Mouse (Mus musculus) heart, postnatal 0 days (tissue): Measurements from ENCODE around the gene Terb1. TPM values are rescaled to one million over a fixed set of nuclear protein-coding genes. Genes with fewer than 3 reads are reported as not detected.

Experiments
- ATAC-seq: fragments of 200-750 bp; cut with Nextera tagmentation; 2 replicates; pipeline ENCODE4 v1.8.0; 2017; ENCODE audit warnings: low read depth, moderate number of reproducible peaks, moderate library complexity; ENCODE audit not compliant: insufficient read depth
- DNase-seq: peaks from one replicate; pipeline ENCODE4 v3.0.0-alpha.2; 2016; ENCODE audit warnings: low spot score
- H3K27ac ChIP-seq: fragments of 300-500 bp; sonication (generic); 2 replicates; pipeline ENCODE4 v1.5.1; 2014; ENCODE audit warnings: low read depth, mild to moderate bottlenecking
- H3K27me3 ChIP-seq: fragments of 300-500 bp; sonication (generic); 2 replicates; pipeline ENCODE4 v1.6.1; 2014; ENCODE audit warnings: low read length, mixed read lengths; ENCODE audit not compliant: control insufficient read depth, insufficient read depth
- H3K36me3 ChIP-seq: fragments of 300-500 bp; sonication (generic); replicated peaks from 2 replicates; pipeline ENCODE4 v1.6.1; 2014; ENCODE audit warnings: low read length, mixed read lengths; ENCODE audit not compliant: control insufficient read depth, insufficient read depth
- H3K4me1 ChIP-seq: fragments of 300-500 bp; sonication (generic); 2 replicates; pipeline ENCODE4 v1.6.1; 2014; ENCODE audit warnings: antibody characterized with exemption; ENCODE audit not compliant: control insufficient read depth, insufficient read depth
- H3K4me2 ChIP-seq: fragments of 300-500 bp; sonication (generic); 2 replicates; pipeline ENCODE4 v1.6.1; 2014; ENCODE audit warnings: low read depth, mild to moderate bottlenecking, low read length, moderate library complexity
- H3K4me3 ChIP-seq: fragments of 300-500 bp; sonication (generic); 2 replicates; pipeline ENCODE4 v1.5.1; 2014; ENCODE audit warnings: low read depth, low read length
- H3K9ac ChIP-seq: fragments of 300-500 bp; sonication (generic); replicated peaks from 2 replicates; pipeline ENCODE4 v1.6.1; 2014; ENCODE audit warnings: low read depth, low read length, mixed read lengths
- H3K9me3 ChIP-seq: fragments of 300-500 bp; sonication (generic); replicated peaks from 2 replicates; pipeline ENCODE4 v1.6.1; 2016; ENCODE audit warnings: low read length; ENCODE audit not compliant: control insufficient read depth
- CTCF ChIP-seq: IDR thresholded peaks from 2 replicates; pipeline ENCODE4 v1.5.1; 2016; ENCODE audit warnings: antibody characterized with exemption, control low read depth, low read depth
- EP300 ChIP-seq: IDR thresholded peaks from 2 replicates; pipeline ENCODE4 v1.6.1; 2016; ENCODE audit warnings: antibody characterized with exemption, low read depth
- WGBS: fragments of 180-500 bp; shearing (Covaris S2); extraction: QIAGEN DNeasy Blood & Tissue Kit; methylation state at CpG from one replicate; pipeline ENCODE4 v1.1.7; 2014; 5-methylcytosine and 5-hydroxymethylcytosine counted together
- polyA plus RNA-seq: library from polyadenylated mRNA; unstranded; fragments of >200 nt; fragmentation: Nextera tagmentation; extraction: Ambion mirVana; gene quantifications from 2 replicates; pipeline ENCODE4 v1.2.1, GENCODE M21; 2015
- total RNA-seq: library from RNA; depleted of rRNA; stranded (reverse); fragments of >200 nt; gene quantifications from 2 replicates; pipeline ENCODE4 v1.2.3, GENCODE M21; 2014; ENCODE audit warnings: low replicate concordance

Gene Terb1
- total and polyA plus RNA-seq, 2 experiments from 2014 or later: 0.07 to 0.15 TPM

DNA sequence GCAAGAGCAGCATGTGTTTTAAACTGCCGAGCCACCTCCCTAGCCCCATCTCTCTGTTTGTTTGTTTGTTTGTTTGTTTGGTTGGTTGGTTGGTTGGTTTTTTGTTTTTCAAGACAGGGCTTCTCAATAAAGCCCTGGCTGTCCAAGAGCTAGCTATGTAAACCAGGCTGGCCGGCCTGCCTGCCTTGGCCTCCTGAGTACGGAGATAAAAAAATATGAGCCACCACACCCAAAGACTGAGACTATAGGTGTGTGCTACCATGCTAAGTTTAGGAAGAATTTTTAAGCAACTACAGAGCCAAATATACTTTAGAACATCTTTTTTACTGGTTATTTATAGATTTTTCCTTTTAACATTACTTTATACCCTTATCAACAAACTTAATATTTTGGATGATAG is 57.5 kb downstream of the Terb1 start:
- WGBS: 81% methylated on average over 3 of the region's 3 CpGs

DNA sequence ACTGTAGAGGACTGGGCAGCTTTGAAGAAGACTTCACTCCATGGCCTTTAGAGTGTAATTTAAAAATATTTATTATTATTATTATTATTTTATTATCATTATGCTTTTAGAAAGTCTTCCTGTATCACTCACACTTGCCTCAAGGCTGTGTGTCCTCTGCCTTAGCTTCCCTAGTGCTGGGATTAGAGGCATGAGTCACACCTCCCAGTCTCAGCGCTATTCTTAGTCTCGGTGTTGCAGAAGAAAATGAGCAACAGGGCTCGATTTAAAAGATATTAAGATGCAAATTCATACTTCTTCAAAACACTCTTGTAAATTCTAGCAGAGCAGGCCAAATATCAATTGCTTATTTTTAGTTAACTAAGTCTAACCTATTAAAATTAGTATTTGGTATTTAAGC is 60.9 kb downstream of the Terb1 start:
- Histone ChIP-seq H3K4me1 (no peaks in the 10 kb centered on the region), H3K4me2 (no peak overlapping the region), H3K27ac (no peak overlapping the region), H3K27me3 (no peaks in the 10 kb centered on the region), H3K9me3 (no peaks in the 10 kb centered on the region), H3K9ac (no peak overlapping the region), H3K36me3 (no peaks in the 10 kb centered on the region), H3K4me3 (no peak overlapping the region)
- ATAC-seq (no peak), DNase-seq (peak; percentile 27)
- TF ChIP-seq EP300 (no peak), CTCF (no peak)
- 25% methylated on average over 3 of the region's 3 CpGs for WGBS

More for the DNA sequence above, 57.5 kb downstream of the Terb1 start:
- no peak for DNase-seq
- Histone ChIP-seq H3K27me3 (no peaks in the 10 kb centered on the region), H3K4me1 (no peaks in the 10 kb centered on the region), H3K36me3 (no peaks in the 10 kb centered on the region), H3K4me3 (no peak overlapping the region), H3K4me2 (no peak overlapping the region), H3K9ac (no peak overlapping the region), H3K9me3 (no peaks in the 10 kb centered on the region), H3K27ac (no peak overlapping the region)
- ATAC-seq: no peak
- TF ChIP-seq CTCF (no peak), EP300 (no peak)

DNA sequence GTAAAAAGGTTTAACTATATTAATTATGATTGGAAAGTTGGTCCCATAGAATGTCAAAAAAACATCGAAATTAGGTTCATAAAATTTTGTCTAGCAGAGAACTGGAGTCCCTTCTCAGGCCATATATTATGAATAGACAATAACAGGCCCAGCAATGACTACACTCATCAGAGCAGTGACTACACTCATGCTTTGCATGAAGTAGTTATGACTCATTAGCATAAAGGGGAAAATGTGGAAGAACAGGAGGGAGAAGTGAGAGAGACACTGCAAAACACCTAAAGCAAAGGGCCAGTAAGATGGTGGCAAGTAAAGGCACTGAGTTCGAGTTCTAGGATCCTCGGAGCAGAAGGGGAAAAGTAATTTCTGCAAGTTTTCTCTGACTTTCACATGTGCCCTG is 63.7 kb downstream of the Terb1 start:
- Histone ChIP-seq H3K4me1 (peaks cover 11% of the 10 kb centered on the region), H3K9me3 (no peaks in the 10 kb centered on the region), H3K27ac (no peak overlapping the region), H3K4me3 (no peak overlapping the region), H3K4me2 (no peak overlapping the region), H3K36me3 (no peaks in the 10 kb centered on the region), H3K9ac (no peak overlapping the region), H3K27me3 (no peaks in the 10 kb centered on the region)
- WGBS: 65% methylated on average over 3 of the region's 3 CpGs
- ATAC-seq: no peak
- DNase-seq: no peak
- no peak for TF ChIP-seq EP300
- TF ChIP-seq CTCF: no peak

DNA sequence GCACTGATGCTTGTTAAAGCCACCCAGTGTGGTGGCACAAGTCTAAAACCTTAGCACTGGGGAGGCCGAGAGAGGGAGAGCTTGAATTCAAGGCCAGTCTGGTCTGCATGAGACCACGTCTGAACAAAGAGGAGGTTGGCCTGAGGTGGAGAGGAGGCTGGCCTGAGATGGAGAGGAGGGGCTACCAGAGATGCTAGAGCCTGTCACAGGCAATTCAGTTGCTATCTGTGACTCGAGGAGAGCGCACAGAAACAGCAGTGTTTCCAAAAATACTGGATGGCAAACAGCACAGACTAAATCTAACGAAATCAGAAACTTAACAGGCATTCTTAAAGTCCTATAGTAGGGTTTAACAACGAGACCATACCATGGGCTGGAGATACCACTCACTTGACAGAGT is 64.5 kb downstream of the Terb1 start:
- 40% methylated on average over 6 of the region's 6 CpGs for WGBS
- ATAC-seq (no peak), DNase-seq (no peak)
- no peak overlapping the region for H3K4me3 ChIP-seq
- H3K9me3 ChIP-seq: no peaks in the 10 kb centered on the region
- no peak overlapping the region for H3K4me2 ChIP-seq
- H3K36me3 ChIP-seq: peaks cover 4% of the 10 kb centered on the region
- peaks cover 12% of the 10 kb centered on the region for H3K4me1 ChIP-seq
- H3K27ac ChIP-seq: no peak overlapping the region
- H3K9ac ChIP-seq: no peak overlapping the region
- no peaks in the 10 kb centered on the region for H3K27me3 ChIP-seq
- TF ChIP-seq CTCF (no peak), EP300 (no peak)

DNA sequence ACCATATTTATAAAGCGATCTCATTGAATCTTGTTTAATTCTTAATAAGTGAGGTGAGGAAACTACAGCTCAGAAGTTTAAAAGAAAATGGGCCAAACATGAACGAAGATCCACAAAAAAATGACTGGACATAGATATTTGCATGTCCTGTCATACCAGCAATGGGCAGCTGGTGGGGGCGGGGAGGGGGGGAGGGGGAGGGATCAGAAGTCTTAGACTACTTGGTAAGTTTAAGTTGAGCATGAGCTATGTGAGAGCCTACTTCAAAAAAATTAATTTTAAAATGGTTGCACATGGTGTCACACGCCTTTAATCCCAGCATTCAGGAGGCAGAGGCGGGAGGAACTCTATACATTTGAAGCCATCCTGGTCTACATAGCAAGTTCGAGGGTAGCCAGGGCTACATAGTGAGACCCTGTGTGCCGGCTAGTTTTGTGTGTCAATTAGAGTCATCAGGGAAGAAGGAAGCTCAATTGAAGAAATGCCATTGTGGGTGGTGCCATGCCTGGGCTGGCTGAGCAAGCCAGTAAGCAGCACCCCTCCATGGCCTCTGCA is 66.5 kb downstream of the Terb1 start:
- Histone ChIP-seq H3K9ac (peak overlapping the region; percentile 84), H3K27ac (peak overlapping the region; percentile 93; the same call in 1 of the 2 replicates), H3K4me1 (peaks cover 12% of the 10 kb centered on the region), H3K27me3 (no peaks in the 10 kb centered on the region), H3K4me2 (peak overlapping the region; percentile 82), H3K4me3 (peak overlapping the region; percentile 71), H3K36me3 (peaks cover 24% of the 10 kb centered on the region), H3K9me3 (no peaks in the 10 kb centered on the region)
- no peak for ATAC-seq
- no peak for DNase-seq
- WGBS: 58% methylated on average over 7 of the region's 7 CpGs
- TF ChIP-seq EP300: no peak
- no peak for TF ChIP-seq CTCF
